Mouse (Mus musculus) spleen, adult 2 months (tissue): ENCODE results near the gene Gm10282.

Experiments
- CTCF ChIP-seq: fragments of 200-500 bp; IDR thresholded peaks from 2 replicates; pipeline ENCODE4 v1.5.1; 2011; ENCODE audit warnings: mild to moderate bottlenecking, inconsistent platforms; ENCODE audit not compliant: insufficient read depth, insufficient read length, insufficient replicate concordance; ENCODE audit errors: extremely low read depth
- POLR2A ChIP-seq: fragments of 200-500 bp; IDR thresholded peaks from 2 replicates; pipeline ENCODE4 v1.6.1; 2011; ENCODE audit warnings: low read depth, low read length, inconsistent platforms

DNA sequence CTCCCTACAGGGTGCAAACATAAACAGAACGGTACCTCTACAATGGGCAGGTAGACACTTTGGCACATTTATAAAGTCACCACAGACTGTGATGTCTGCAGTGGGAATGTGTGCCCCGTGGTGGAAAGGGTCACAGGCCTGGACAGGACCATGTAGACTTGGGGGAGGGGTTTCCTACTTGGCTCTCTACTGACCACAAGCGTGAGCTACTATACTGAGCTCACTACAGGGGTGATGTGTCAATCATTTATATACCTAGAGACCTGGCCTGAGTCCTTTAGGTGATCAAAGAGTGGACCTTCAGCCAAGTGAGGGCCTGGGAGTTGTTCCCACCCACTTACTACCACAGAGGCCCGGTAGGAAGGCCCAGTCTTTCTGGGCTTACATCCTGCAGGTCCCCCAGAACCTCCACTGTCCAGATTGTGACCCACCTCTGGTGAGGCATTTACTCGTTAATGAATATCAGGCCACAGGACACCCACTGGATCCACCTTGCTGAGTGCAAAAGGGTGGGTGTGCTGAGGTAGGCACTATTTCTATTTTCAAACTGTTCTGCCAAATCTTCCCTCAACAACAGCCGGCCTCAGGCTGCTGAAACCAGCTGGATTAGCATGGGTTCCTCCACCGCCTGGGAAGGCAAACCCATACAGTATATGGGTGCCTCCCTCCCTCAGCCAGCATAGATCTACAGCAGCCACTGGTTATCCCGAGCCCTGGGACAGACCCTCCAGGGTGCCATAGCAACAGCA lies 48.1 kb upstream of the Gm10282 start:
- TF ChIP-seq CTCF (no peak), POLR2A (no peak)
